Mouse (Mus musculus) testis, adult 2 months (tissue): Measurements from ENCODE around the gene Ank3. TPM values are rescaled to one million over a fixed set of nuclear protein-coding genes. Genes with fewer than 3 reads are reported as not detected.
A peak's percentile ranks its signal among the peaks of the same experiment; 100 is the strongest.

Source experiments
- H3K27ac ChIP-seq: fragments of 200-500 bp; 2 replicates; pipeline ENCODE4 v1.5.1; 2012; ENCODE audit warnings: low read depth, low read length; ENCODE audit not compliant: control insufficient read depth, insufficient read depth
- H3K27me3 ChIP-seq: fragments of 200-500 bp; 2 replicates; pipeline ENCODE4 v1.6.1; 2012; ENCODE audit warnings: mild to moderate bottlenecking, low read length, moderate library complexity; ENCODE audit not compliant: control insufficient read depth, insufficient read depth
- H3K36me3 ChIP-seq: fragments of 200-500 bp; 2 replicates; pipeline ENCODE4 v1.6.1; 2012; ENCODE audit warnings: mild to moderate bottlenecking, low read length; ENCODE audit not compliant: control insufficient read depth, insufficient read depth
- H3K4me1 ChIP-seq: fragments of 200-500 bp; 2 replicates; pipeline ENCODE4 v1.6.1; 2012; ENCODE audit warnings: low read length; ENCODE audit not compliant: control insufficient read depth, insufficient read depth
- H3K4me3 ChIP-seq: fragments of 200-500 bp; 2 replicates; pipeline ENCODE4 v1.5.1; 2012; ENCODE audit warnings: low read depth, mild to moderate bottlenecking, low read length, moderate library complexity, mixed read lengths; ENCODE audit not compliant: control insufficient read depth
- CTCF ChIP-seq: fragments of 200-500 bp; IDR thresholded peaks from 2 replicates; pipeline ENCODE4 v1.5.1; 2012; ENCODE audit warnings: low read depth, mild to moderate bottlenecking, inconsistent platforms, low read length, moderate library complexity; ENCODE audit not compliant: control insufficient read depth, insufficient read depth, insufficient replicate concordance
- POLR2A ChIP-seq: fragments of 200-500 bp; IDR thresholded peaks from 2 replicates; pipeline ENCODE4 v1.6.1; 2012; ENCODE audit warnings: low read depth, mild to moderate bottlenecking, inconsistent platforms, low read length, moderate library complexity; ENCODE audit not compliant: control insufficient read depth
- polyA plus RNA-seq: library from polyadenylated mRNA; depleted of rRNA; stranded (reverse); fragments of >200 nt; gene quantifications from 2 replicates; pipeline ENCODE4 v1.2.3, GENCODE M21; 2012

Gene Ank3
- polyA plus RNA-seq, 1 experiment: 3.4 TPM

GRCm38 (mm10) chr10:69777736-69778135, 379.2 kb downstream of the Ank3 start:
- H3K4me1 ChIP-seq: peaks cover 14% of the 10 kb centered on the region
- no peaks in the 10 kb centered on the region for H3K27me3 ChIP-seq
- TF ChIP-seq CTCF: no peak
- TF ChIP-seq POLR2A: no peak
- H3K4me3 ChIP-seq: peak overlapping the region; percentile 10
- H3K36me3 ChIP-seq: no peaks in the 10 kb centered on the region
- no peak overlapping the region for H3K27ac ChIP-seq

GRCm38 (mm10) chr10:69779246-69779645, 380.7 kb downstream of the Ank3 start:
- Histone ChIP-seq H3K4me3 (no peak overlapping the region), H3K27me3 (no peaks in the 10 kb centered on the region), H3K4me1 (peaks cover 11% of the 10 kb centered on the region), H3K27ac (no peak overlapping the region), H3K36me3 (no peaks in the 10 kb centered on the region)
- TF ChIP-seq POLR2A: no peak
- no peak for TF ChIP-seq CTCF

- no peaks in the 10 kb centered on the region for H3K27me3 ChIP-seq
- no peaks in the 10 kb centered on the region for H3K36me3 ChIP-seq
- peaks cover 11% of the 10 kb centered on the region for H3K4me1 ChIP-seq
- H3K4me3 ChIP-seq: no peak overlapping the region
- peak; percentile 68; the same call in 1 of the 2 replicates for TF ChIP-seq CTCF
- TF ChIP-seq POLR2A: no peak
- no peak overlapping the region for H3K27ac ChIP-seq
These were observed 382.9 kb downstream of the Ank3 start for GRCm38 (mm10) chr10:69781491-69781890.

- H3K4me1 ChIP-seq: no peaks in the 10 kb centered on the region
- H3K4me3 ChIP-seq: no peak overlapping the region
- no peaks in the 10 kb centered on the region for H3K36me3 ChIP-seq
- H3K27me3 ChIP-seq: no peaks in the 10 kb centered on the region
- H3K27ac ChIP-seq: no peak overlapping the region
- no peak for TF ChIP-seq POLR2A
- no peak for TF ChIP-seq CTCF
These were observed 386.7 kb downstream of the Ank3 start for GRCm38 (mm10) chr10:69785235-69785634.

- Histone ChIP-seq H3K4me3 (no peak overlapping the region), H3K27ac (no peak overlapping the region), H3K36me3 (no peaks in the 10 kb centered on the region), H3K4me1 (no peaks in the 10 kb centered on the region), H3K27me3 (no peaks in the 10 kb centered on the region)
- TF ChIP-seq POLR2A (no peak), CTCF (no peak)
These were observed 387.1 kb downstream of the Ank3 start for GRCm38 (mm10) chr10:69785692-69786091.

- H3K27me3 ChIP-seq: no peaks in the 10 kb centered on the region
- no peaks in the 10 kb centered on the region for H3K36me3 ChIP-seq
- TF ChIP-seq POLR2A (no peak), CTCF (no peak)
- no peak overlapping the region for H3K4me3 ChIP-seq
- H3K27ac ChIP-seq: no peak overlapping the region
- H3K4me1 ChIP-seq: no peaks in the 10 kb centered on the region
These were observed 387.8 kb downstream of the Ank3 start for GRCm38 (mm10) chr10:69786220-69786993.

GRCm38 (mm10) chr10:69787379-69787778, 388.8 kb downstream of the Ank3 start:
- H3K36me3 ChIP-seq: no peaks in the 10 kb centered on the region
- TF ChIP-seq CTCF: no peak
- no peak for TF ChIP-seq POLR2A
- no peak overlapping the region for H3K27ac ChIP-seq
- no peaks in the 10 kb centered on the region for H3K4me1 ChIP-seq
- no peaks in the 10 kb centered on the region for H3K27me3 ChIP-seq
- no peak overlapping the region for H3K4me3 ChIP-seq
